Mouse (Mus musculus) embryonic facial prominence, embryonic 13.5 days (tissue): ENCODE measurements around the gene Raly. TPM values are rescaled to one million over a fixed set of nuclear protein-coding genes. Genes with fewer than 3 reads are reported as not detected.

Source experiments
- ATAC-seq: fragments of 200-750 bp; cut with Nextera tagmentation; 2 replicates; pipeline ENCODE4 v1.8.0; 2017; ENCODE audit warnings: low read depth; ENCODE audit not compliant: insufficient number of reproducible peaks, insufficient read depth, low FRiP score, low TSS enrichment
- H3K27ac ChIP-seq: fragments of 300-500 bp; sonication (generic); 2 replicates; pipeline ENCODE4 v1.5.1; 2015; ENCODE audit warnings: moderate library complexity, mild to moderate bottlenecking, inconsistent platforms
- H3K27me3 ChIP-seq: fragments of 300-500 bp; sonication (generic); 2 replicates; pipeline ENCODE4 v1.6.1; 2015; ENCODE audit warnings: mild to moderate bottlenecking, inconsistent platforms
- H3K36me3 ChIP-seq: fragments of 300-500 bp; sonication (generic); 2 replicates; pipeline ENCODE4 v1.6.1; 2015; ENCODE audit warnings: mild to moderate bottlenecking, inconsistent platforms
- H3K4me1 ChIP-seq: fragments of 300-500 bp; sonication (generic); 2 replicates; pipeline ENCODE4 v1.6.1; 2015; ENCODE audit warnings: inconsistent platforms
- H3K4me2 ChIP-seq: fragments of 300-500 bp; sonication (generic); 2 replicates; pipeline ENCODE4 v1.6.1; 2015; ENCODE audit warnings: moderate library complexity, mild to moderate bottlenecking, inconsistent platforms
- H3K4me3 ChIP-seq: fragments of 300-500 bp; sonication (generic); 2 replicates; pipeline ENCODE4 v1.5.1; 2015; ENCODE audit warnings: mild to moderate bottlenecking, inconsistent platforms
- H3K9ac ChIP-seq: fragments of 300-500 bp; sonication (generic); 2 replicates; pipeline ENCODE4 v1.6.1; 2015; ENCODE audit warnings: mild to moderate bottlenecking, inconsistent platforms
- H3K9me3 ChIP-seq: fragments of 300-500 bp; sonication (generic); 2 replicates; pipeline ENCODE4 v1.6.1; 2016; ENCODE audit warnings: inconsistent platforms
- WGBS: fragments of 180-500 bp; shearing (Covaris S2); methylation state at CpG from one replicate; pipeline ENCODE4 v1.1.7; 2015; ENCODE audit warnings: mixed read lengths; 5-methylcytosine and 5-hydroxymethylcytosine counted together
- polyA plus RNA-seq: library from polyadenylated mRNA; unstranded; fragments of >200 nt; fragmentation: Nextera tagmentation; extraction: Ambion mirVana; gene quantifications from 2 replicates; pipeline ENCODE4 v1.2.1, GENCODE M21; 2015

Gene Raly
- polyA plus RNA-seq: 49.5 and 58.3 TPM in 2 replicates

DNA sequence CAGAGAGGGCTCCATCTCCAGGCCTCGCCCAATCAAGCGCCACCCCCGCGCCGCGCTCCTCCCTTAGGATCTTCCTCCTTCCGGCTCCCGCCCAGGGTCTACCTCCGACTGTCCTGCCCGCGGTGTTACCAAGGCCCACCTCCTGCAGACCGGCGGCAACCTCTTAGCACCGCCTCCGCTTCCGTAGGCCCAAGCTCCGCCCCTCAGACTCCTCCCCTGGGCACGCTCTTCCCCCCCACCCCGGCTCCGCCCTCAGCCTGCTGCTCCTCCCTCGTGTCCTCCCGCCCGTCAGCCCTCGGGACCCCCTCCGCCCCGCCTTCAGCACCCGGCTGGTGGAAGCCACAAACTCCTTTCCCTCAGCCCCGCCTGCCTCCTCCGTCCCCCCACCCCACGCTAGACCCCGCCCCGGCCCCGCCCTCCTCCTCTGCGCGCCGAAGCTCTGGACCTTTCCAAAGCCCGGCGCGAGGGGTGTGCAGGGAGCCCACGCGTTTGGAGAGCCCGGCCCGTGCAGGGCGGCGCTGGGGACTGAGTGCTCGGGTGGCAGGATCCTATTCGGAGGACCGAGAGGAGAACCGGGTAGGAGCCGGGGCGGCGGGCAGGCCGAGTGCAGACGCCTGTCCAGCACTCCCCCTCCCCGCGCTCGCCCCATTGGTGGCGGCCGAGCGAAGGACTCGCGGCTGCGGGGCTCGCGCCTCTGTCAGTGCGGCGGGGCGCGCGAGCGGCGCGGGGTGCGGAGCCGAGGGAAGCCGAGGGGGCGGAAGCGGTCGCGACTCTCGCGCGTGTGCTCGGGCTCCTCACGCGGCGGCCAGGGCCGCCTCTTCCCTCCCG lies at the start of gene Raly, which contains the start of gene a:
TSS of gene Raly (plus strand) at position 441 of the 828 bp plus-strand sequence.
TSS of gene a (plus strand) at position 747 of the 828 bp plus-strand sequence.
- Histone ChIP-seq H3K36me3 (no peaks in the 10 kb centered on the region), H3K9ac (peak within 1 kb of the TSS; percentile 99), H3K4me1 (peaks cover 38% of the 10 kb centered on the region), H3K4me2 (peak within 1 kb of the TSS; percentile 76), H3K27me3 (no peaks in the 10 kb centered on the region), H3K9me3 (no peaks in the 10 kb centered on the region), H3K4me3 (peak within 1 kb of the TSS; percentile 98), H3K27ac (peak within 1 kb of the TSS; percentile 99)
- ATAC-seq: peak; percentile 97
- under 1% methylated on average over 88 of the region's 89 CpGs for WGBS

DNA sequence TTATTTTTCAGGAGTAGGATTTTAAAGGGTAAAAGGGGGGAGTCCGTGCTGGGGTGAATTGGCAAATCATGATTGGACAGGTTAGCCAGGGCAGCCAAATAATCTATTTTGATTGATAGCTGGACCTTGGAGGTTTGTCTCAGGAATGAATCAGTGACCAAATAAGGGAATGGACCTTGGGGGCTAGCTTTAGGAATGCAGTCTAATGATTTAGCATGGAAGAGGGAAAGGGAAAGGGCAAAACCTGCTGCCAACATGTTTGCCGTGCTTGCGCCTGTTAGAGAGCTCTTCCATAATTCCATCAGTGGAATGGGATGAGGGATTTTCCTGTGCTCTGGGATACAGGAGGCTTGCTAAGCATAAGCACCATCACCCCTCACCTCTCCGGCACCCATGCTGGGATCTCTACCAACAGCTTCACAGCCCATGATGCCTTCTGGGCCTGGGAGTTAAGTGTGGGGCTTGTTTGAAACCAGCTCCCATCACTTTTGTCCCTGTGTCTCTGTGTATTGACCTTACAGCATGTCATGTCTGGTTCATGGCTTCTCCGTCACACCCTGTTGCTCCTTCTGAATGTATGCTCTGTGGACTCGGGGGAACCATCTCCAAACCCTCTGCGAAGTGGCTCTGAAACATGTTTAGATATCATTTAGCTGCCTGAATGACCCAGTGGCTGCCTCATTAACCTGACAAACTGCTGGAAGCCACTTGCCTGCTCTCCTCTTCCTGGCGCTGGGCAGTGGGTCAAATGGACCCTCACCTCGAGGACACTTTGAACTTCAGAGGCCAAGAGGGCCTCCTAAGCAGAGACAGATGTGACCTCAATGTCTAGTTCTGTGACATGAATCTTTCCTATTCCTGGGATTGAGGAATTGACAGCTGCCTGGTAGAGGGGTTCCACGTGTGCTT lies 47.7 kb upstream of the Raly start:
- H3K27ac ChIP-seq: no peak overlapping the region
- H3K9me3 ChIP-seq: no peaks in the 10 kb centered on the region
- no peak overlapping the region for H3K4me3 ChIP-seq
- ATAC-seq: no peak
- no peaks in the 10 kb centered on the region; the same call in 1 of the 2 replicates for H3K27me3 ChIP-seq
- peaks cover 3% of the 10 kb centered on the region; the same call in 1 of the 2 replicates for H3K4me1 ChIP-seq
- 37% methylated on average over 10 of the region's 10 CpGs for WGBS
- no peak overlapping the region for H3K9ac ChIP-seq
- no peak overlapping the region for H3K4me2 ChIP-seq
- no peaks in the 10 kb centered on the region for H3K36me3 ChIP-seq

DNA sequence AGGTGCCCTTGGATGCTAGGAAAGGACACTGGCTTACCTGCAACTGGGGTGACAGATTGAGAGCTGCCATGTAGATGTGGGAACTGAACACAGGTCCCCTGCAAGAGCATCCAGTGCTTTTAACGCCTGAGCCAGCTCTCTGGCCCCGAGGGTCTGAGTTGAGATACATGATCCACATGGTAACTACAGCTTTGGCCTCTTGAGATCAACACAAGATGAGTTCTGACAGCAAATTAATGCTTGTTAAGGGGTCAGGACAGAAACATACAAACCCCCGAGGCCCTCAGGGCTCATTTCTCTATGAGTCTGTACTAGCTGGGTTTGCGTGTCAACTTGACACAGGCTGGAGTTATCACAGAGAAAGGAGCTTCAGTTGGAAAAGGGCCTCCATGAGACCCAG lies 47.0 kb upstream of the Raly start:
- Histone ChIP-seq H3K9me3 (no peaks in the 10 kb centered on the region), H3K36me3 (no peaks in the 10 kb centered on the region), H3K4me1 (peaks cover 7% of the 10 kb centered on the region), H3K9ac (no peak overlapping the region), H3K27me3 (no peaks in the 10 kb centered on the region; the same call in 1 of the 2 replicates), H3K4me2 (no peak overlapping the region), H3K4me3 (no peak overlapping the region), H3K27ac (no peak overlapping the region)
- no peak for ATAC-seq
- 20% methylated on average over 4 of the region's 4 CpGs for WGBS

DNA sequence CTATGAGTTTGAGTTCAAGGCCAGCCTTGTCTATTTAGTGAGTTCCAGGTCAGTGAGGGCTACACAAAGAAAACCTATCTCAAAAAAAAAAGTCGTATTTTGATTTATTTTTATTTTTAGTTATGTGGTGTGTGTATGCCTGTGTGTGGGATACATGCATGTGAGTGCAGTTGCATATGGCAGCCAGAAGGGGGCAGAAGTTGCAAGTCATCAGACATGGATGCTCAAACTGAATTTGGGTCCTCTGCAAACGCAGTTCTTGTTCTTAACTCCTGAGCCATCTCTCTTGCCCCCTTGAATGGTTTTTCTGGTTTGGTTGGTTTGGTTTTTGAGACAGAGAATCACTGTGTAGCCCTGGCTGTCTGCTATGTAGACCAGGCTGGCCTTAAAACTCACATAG lies 42.5 kb upstream of the Raly start:
- ATAC-seq: no peak
- Histone ChIP-seq H3K27me3 (no peaks in the 10 kb centered on the region), H3K36me3 (no peaks in the 10 kb centered on the region), H3K4me2 (no peak overlapping the region), H3K9me3 (no peaks in the 10 kb centered on the region), H3K4me3 (no peak overlapping the region), H3K9ac (no peak overlapping the region), H3K4me1 (peaks cover 18% of the 10 kb centered on the region), H3K27ac (0 out of 2 replicates have a peak overlapping the region, but pooled peaks have one; percentile 49)
- WGBS: 85% methylated on average over 2 of the region's 2 CpGs

DNA sequence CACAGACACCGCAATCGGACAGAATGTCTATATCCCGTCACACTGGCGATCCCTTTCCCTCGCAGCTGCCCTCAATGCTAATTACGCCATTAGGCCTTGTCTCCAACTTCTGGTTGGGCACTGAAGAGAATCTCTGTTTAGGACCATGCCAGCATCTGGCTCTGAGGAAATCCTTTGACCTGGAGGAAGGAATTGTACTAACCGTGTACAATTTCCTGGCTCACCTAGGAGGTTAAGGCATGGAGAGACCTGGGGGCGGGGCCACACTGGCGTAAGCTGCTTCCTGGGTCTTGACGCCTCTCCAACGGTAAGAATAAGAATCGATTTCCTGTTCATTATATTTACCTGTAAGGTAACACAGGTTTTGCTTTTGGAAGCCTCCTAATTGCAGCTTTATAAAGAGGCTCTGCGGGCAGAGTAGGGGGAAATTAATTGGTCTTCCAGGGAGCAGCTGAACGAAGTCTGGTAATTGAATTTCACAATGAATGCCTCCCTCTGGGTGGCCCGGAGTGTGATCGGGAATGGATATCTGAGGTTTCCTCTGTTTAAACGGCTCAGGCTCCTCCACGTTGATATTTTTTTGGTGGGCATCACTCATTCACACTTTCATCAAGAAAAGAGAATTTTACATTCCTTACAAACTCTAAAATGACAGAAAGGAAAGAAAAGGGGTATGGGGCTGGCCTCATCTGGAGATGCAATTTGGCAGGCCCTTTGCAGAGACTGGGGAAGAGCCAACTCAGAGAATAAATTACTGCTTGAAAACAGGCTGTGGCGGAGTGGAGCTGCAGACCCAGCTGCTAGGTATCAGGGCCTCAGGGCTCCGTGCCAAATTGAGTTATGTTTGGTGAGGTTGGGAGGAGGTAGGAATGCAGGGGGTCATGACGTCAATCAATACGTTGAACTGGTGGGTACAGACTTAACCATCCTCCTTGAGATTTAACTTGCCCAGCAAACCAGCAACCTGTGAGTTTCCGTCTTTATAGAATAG lies 41.6 kb upstream of the Raly start:
- H3K9ac ChIP-seq: no peak overlapping the region
- 0 out of 2 replicates have a peak, but pooled peaks have one; percentile 20 for ATAC-seq
- no peaks in the 10 kb centered on the region for H3K36me3 ChIP-seq
- peak overlapping the region; percentile 43 for H3K4me2 ChIP-seq
- no peaks in the 10 kb centered on the region for H3K9me3 ChIP-seq
- H3K27me3 ChIP-seq: no peaks in the 10 kb centered on the region
- H3K27ac ChIP-seq: peak overlapping the region; percentile 49; the same call in 1 of the 2 replicates
- 39% methylated on average over 23 of the region's 23 CpGs for WGBS
- H3K4me3 ChIP-seq: no peak overlapping the region
- H3K4me1 ChIP-seq: peaks cover 18% of the 10 kb centered on the region

DNA sequence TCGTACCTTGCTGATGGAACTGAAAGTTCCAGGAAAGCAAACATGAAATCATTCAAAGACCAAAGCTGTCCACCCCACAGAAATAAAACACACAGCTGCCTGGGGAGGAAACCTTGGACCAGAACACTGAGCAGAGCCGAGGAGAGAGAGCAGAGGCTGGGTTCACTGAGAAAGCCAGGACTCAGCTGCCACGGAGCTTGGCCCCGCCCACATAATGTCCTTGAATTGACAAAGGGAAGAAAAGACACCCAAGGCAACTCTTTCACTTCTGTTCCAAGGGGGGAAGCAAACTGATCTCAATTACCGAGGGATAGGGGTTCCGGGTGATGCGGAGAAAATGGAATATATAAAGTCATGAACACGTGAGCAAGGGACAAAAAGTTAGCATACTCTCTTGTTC lies 39.0 kb upstream of the Raly start:
- 50% methylated on average over 8 of the region's 8 CpGs for WGBS
- ATAC-seq: no peak
- Histone ChIP-seq H3K9me3 (no peaks in the 10 kb centered on the region), H3K4me2 (no peak overlapping the region), H3K9ac (no peak overlapping the region), H3K27me3 (no peaks in the 10 kb centered on the region), H3K27ac (no peak overlapping the region), H3K4me3 (no peak overlapping the region), H3K4me1 (peaks cover 15% of the 10 kb centered on the region), H3K36me3 (no peaks in the 10 kb centered on the region)

DNA sequence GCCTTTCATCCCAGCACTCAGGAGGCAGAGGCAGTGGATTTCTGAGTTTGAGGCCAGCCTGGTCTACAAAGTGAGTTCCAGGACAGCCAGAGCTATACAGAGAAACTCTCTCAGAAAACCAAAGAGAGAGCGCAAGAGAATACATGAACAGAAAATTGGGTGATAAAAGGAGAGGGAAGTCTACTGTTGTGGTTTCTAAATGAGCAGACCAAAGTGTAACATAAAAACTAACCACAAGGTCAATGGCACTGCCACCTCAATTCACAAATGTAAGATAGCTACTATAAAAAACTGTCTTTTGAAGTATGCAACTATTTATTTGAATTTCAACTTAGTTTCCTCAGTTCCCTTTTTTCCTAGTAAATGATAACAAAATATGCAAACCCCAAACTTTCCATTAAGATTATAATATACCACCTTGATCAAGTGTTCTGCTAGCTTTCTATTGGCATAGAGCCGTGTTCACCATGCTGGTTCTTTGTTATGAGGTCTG lies 36.8 kb upstream of the Raly start:
- Histone ChIP-seq H3K4me3 (no peak overlapping the region), H3K27me3 (no peaks in the 10 kb centered on the region), H3K4me2 (no peak overlapping the region), H3K36me3 (no peaks in the 10 kb centered on the region), H3K9me3 (no peaks in the 10 kb centered on the region), H3K4me1 (peaks cover 12% of the 10 kb centered on the region), H3K9ac (no peak overlapping the region), H3K27ac (no peak overlapping the region)
- no peak for ATAC-seq
- WGBS: 90% methylated on average over 2 of the region's 2 CpGs

DNA sequence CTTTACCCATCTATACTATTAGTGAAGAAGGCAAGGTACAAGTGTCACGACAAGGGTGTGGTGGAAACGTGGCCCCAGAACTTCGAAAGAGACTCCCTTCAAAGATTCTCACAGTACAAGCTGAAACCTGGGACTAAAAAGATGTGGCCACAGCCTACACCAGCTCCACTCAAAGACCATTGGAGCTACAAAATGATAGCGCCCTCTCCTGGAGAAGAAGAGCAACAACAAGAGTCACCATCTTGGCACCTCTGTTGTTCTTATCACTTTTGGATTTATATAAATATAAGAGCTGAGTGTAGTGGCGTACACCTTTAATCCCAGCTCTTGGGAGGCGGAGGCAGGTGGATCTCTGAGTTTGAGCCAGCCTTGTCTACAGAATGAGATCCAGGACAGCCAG lies 35.1 kb upstream of the Raly start:
- WGBS: 61% methylated on average over 6 of the region's 6 CpGs

DNA sequence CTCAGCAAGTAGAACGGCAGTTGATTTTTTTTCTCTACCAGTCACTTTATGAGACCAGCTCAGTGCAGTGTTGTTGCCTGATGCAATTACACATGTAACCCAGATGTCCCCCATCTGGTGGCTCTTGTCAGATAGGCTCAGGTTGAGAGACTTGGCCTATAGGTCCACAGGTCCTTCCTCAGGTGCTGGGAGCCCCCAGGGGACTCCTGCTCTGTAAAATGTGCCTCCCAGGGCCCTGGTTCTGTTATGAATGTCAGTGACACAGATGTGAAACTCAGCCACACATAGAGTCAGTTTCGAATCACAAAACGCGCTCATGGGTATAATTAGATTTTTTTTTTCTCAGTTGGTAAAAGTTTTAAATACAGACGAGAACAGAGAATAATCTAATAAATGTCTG lies 33.2 kb upstream of the Raly start:
- no peaks in the 10 kb centered on the region for H3K36me3 ChIP-seq
- H3K4me3 ChIP-seq: no peak overlapping the region
- H3K9me3 ChIP-seq: peaks cover 12% of the 10 kb centered on the region; the same call in 1 of the 2 replicates
- WGBS: 61% methylated on average over 5 of the region's 5 CpGs
- H3K27ac ChIP-seq: no peak overlapping the region
- H3K9ac ChIP-seq: no peak overlapping the region
- ATAC-seq: no peak
- no peaks in the 10 kb centered on the region for H3K27me3 ChIP-seq
- peaks cover 3% of the 10 kb centered on the region for H3K4me1 ChIP-seq
- no peak overlapping the region for H3K4me2 ChIP-seq

More for the DNA sequence above, 35.1 kb upstream of the Raly start:
- no peaks in the 10 kb centered on the region for H3K27me3 ChIP-seq
- no peak for ATAC-seq
- no peak overlapping the region for H3K4me2 ChIP-seq
- H3K27ac ChIP-seq: no peak overlapping the region
- no peaks in the 10 kb centered on the region for H3K36me3 ChIP-seq
- no peak overlapping the region for H3K9ac ChIP-seq
- no peak overlapping the region for H3K4me3 ChIP-seq
- H3K9me3 ChIP-seq: peaks cover 6% of the 10 kb centered on the region; the same call in 1 of the 2 replicates
- H3K4me1 ChIP-seq: 0 out of 2 replicates have a peak, but pooled peaks cover 3% of the 10 kb centered on the region

DNA sequence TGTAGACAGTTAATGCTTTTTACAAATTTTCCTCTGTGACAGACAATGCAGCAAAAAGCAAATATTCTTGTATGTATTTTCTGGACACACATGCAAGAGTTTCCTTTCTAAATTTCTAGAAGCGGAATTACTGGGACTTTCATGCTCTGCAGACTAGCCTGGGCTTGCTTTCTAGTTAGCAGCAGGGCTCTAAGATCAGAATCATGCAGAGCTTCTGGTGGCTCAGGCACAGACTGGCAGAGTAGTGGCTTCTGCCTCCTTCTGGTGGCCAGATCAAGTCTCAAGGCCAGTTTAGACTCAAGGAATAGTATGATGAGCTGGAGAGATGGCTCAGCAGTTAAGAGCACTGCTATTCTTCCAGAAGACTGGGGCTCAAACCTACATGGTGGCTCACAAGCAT lies 32.4 kb upstream of the Raly start:
- no peaks in the 10 kb centered on the region for H3K36me3 ChIP-seq
- H3K4me2 ChIP-seq: no peak overlapping the region
- no peak overlapping the region for H3K27ac ChIP-seq
- H3K9ac ChIP-seq: no peak overlapping the region
- WGBS: 70% methylated on average over 1 of the region's 1 CpGs
- H3K9me3 ChIP-seq: peaks cover 12% of the 10 kb centered on the region; the same call in 1 of the 2 replicates
- no peak for ATAC-seq
- H3K27me3 ChIP-seq: no peaks in the 10 kb centered on the region
- H3K4me3 ChIP-seq: no peak overlapping the region
- H3K4me1 ChIP-seq: peaks cover 10% of the 10 kb centered on the region
